Mouse (Mus musculus) small intestine, adult 2 months (tissue): ENCODE results near the gene Asb2.

Experiments
- CTCF ChIP-seq: fragments of 200-500 bp; IDR thresholded peaks from 2 replicates; pipeline ENCODE4 v1.5.1; 2012; ENCODE audit warnings: low read depth, mild to moderate bottlenecking, control low read depth, inconsistent platforms, low read length, moderate library complexity, mixed read lengths; ENCODE audit not compliant: insufficient replicate concordance, insufficient read length; ENCODE audit errors: extremely low read depth
- POLR2A ChIP-seq: fragments of 200-500 bp; IDR thresholded peaks from 2 replicates; pipeline ENCODE4 v1.6.1; 2012; ENCODE audit warnings: low read depth, mild to moderate bottlenecking, control low read depth, inconsistent platforms, low read length, moderate library complexity

GRCm38 (mm10) chr12:103391098-103391497 lies 35.3 kb upstream of the Asb2 start:
- TF ChIP-seq CTCF (no peak), POLR2A (no peak)
